Mouse (Mus musculus) frontal cortex, postnatal 10 days (tissue): ENCODE results near the gene 1700061G19Rik.
"Not testable (repeated sequence)": the region's sequence is repeated elsewhere in the genome, so short reads cannot be mapped to it uniquely, and the experiment has no call there.

Source experiments
- DNase-seq, 2 experiments: peaks; one replicate each; pipeline ENCODE4 v3.0.0; 2022; ENCODE audit warnings: low spot score in 2 of 2, mixed read lengths in 1 of 2

Gene 1700061G19Rik

GRCm38 (mm10) chr17:56871767-56872166 is 3.5 kb upstream of the 1700061G19Rik start:
- DNase-seq, result no peak

- no peak for DNase-seq
These were observed 2.8 kb upstream of the 1700061G19Rik start for GRCm38 (mm10) chr17:56872512-56872911.

- DNase-seq, result no peak
These were observed 1.0 kb upstream of the 1700061G19Rik start, which contains the start of gene Acsbg2 for GRCm38 (mm10) chr17:56874237-56874636. Gene Acsbg2, minus strand, starts transcription at chr17:56874447.

GRCm38 (mm10) chr17:56876465-56876864 is 1.2 kb downstream of the 1700061G19Rik start:
- DNase-seq, result no peak

GRCm38 (mm10) chr17:56876981-56877380 is 1.7 kb downstream of the 1700061G19Rik start:
- DNase-seq, result no peak

DNA sequence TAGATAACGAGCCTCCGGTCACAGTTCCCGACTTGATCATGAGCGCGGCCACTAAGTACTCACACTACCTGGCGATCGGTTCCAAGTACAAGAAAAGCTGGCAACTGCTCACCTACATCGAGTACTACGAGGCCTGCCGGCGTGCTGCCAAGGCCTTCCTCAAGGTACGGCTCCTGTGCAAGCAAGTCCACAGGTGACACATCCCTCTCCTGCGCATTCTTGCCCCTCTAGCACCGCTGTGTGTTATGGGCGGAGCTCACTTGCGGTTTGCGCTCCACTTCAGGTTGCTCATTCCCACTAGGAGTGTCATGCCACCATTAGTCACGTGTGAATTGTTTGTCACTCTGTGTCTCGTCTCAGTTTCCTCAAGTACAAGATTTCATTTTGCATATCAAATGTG is 2.1 kb downstream of the 1700061G19Rik start:
- DNase-seq, result no peak

DNA sequence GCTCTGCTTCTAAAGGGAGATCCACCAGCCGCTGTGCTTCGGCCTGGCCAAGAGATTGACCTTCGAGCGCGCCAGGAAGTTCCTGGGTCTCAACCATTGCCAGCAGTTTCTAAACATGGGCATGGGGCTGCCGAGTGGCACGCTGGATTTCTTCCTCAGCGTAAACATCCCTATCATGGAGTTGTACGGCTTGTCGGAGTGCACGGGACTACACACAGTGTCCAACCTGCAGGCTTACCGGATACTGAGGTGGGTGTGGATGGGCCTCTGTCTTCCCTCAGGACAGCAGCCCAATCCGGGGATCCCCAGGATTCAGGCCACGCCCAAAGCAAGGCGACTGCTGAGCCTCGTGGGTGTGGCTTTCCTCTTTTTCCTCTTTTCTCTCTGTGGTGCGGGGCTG is 8.3 kb downstream of the 1700061G19Rik start:
- no peak for DNase-seq

DNA sequence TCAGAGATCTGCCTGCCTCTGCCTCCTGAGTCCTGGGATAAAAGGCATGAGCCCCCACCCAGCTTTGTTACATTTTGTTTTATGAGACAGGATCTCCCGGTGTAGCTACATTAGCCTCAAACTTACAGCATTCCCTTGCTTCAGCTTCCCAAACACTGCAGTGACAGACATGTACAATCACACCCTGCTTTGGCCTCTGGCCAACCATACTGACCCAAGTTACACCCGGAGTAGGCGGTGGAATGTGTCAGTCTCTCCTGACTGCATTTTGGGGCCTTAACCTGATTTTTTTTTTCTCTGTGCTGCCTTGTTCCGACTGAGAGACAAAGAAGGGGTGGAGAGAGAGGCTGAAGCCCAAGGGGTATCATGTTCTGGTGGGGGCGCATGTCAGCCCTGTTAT is 9.1 kb downstream of the 1700061G19Rik start:
- no peak for DNase-seq

GRCm38 (mm10) chr17:56884809-56885208 is 9.5 kb downstream of the 1700061G19Rik start:
- DNase-seq, result no peak

- DNase-seq, result no peak
These were observed 12.8 kb downstream of the 1700061G19Rik start for GRCm38 (mm10) chr17:56888050-56888449.

DNA sequence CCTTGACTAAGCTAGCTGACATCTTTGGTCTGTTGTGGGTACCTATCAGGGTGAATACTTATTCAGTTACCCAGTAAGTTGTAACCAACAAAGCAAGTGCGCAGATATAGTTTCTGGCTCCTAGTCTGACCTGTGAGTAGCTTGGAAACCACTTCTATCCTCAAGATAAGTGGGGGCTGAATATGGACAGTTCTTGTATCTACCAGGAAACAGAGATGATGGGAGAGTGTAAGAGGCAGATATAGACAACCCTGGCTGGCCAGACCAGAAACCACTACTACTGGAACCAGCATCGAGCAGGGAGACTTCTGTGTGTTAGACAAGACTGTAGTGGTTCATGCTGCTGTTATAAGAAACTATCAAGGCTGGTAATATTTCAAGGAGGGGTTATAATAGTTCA is 14.7 kb downstream of the 1700061G19Rik start:
- DNase-seq, result no peak

DNA sequence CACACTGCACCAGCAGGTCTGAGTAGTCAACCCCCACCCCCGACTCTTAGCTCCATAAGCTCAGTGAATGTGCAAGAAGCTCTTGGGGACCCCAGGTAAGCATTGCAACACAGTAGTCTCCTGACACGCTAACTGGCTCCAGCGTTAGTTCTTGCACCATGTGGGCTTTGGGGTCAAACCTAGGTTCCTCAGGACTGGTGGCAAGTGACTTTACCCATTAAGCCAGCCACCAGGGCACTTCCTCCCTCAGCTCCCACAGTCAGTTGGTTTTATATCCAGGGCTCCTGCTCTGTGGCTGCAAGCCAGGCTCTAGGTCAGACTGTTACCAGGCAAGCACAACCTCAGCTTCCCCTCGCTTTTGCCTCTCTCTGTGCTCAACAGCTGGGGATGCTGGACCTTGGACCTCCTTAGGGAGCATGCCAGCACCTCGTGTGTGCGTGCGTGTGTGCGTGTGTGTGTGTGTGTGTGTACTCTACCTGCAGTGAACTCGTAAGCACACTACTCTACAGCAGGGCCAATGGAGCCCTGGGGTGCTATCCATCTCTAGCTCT is 20.2 kb downstream of the 1700061G19Rik start:
- DNase-seq, result no peak

- no peak for DNase-seq
These were observed 21.3 kb downstream of the 1700061G19Rik start for GRCm38 (mm10) chr17:56896513-56897129.

DNA sequence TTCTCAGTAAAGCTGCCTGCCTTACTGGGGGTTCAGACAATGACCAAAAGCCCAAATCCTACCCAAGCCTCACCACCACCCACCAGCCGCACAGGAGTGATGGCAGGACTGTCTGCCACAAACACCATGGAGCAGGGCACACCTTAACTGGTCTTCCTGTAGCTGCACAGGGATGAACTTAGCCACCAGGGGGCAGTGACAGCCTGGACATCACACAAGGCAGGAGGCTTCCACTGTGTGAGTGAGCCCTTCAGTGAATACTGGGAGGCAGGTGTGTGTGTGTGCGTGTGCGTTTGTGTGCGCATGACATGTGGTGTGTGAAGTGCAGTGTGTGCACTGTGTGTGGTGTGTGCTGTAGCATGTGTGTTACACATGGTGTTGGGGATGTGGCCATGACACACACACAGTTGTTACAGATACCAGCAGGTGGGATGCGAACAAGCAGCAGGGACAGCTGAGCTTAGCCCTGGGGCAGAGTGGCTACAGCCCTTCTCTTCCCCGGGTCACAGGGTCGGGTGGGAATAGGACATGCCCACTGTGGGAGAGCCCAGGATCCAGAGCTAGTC is 22.4 kb downstream of the 1700061G19Rik start:
- peak; percentile 65 to 71 for DNase-seq

GRCm38 (mm10) chr17:56902698-56903097 is 27.4 kb downstream of the 1700061G19Rik start:
- no peak for DNase-seq

DNA sequence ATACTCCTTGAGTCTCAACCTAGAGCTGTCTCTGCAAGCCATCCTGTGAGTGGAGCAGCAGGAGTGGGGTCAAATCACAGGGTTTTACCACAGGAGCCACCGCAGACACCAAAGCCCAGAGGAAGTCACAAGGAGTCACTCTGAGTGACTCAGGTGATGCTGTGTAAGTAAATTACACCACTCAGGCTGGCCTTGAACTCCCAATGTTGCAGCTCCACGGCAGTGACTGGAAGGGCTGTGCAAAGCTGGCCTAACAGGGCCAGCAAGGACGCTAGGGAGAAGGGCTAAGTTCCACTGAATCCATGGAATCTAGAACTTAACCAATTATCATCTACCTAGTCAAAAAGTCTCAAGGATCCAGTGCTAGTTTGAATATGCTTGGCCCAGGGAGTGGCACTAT is 30.9 kb downstream of the 1700061G19Rik start:
- no peak for DNase-seq

GRCm38 (mm10) chr17:56907096-56907495 is 31.8 kb downstream of the 1700061G19Rik start:
- no peak for DNase-seq

DNA sequence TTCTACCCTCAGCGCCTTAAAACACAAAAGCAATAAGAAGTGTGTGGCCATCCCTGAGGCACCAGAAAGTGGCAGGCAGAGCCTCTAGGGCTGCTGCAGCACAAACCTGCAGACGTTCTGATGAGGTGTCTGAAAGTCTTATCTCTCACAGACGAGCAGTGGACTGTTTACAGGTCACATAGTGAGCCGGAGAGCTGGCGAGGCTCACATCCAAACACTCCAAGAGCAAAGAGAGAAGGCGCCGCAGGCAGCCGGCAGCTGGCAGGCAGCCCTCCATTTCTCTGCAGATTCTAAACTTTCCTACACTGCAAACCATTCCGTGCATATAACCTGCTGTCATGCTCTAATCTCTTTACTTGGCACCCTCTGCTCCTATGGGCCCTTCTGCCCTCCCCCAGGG is 32.6 kb downstream of the 1700061G19Rik start:
- DNase-seq, result no peak

- DNase-seq, result not testable (repeated sequence)
These were observed 34.5 kb downstream of the 1700061G19Rik start for GRCm38 (mm10) chr17:56909764-56910163.

DNA sequence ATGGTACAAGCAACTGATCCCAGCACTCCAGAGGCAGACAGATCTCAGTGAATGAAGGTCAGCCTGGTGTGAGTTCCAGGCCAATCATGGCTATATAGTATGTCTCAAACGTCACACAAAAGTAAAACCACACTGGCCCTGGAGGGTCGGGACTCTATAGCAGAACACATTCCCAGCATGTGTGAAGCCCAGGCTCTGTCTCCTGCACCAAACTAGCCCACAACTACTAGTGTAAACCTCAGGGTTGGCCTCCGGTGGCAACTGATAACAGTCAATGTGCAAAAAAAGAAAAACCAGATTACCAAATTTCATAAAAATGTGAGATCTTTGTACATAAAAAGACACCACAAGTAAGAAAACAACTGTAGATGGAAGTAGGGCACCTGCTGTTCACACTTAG is 37.7 kb downstream of the 1700061G19Rik start:
- no peak for DNase-seq

DNA sequence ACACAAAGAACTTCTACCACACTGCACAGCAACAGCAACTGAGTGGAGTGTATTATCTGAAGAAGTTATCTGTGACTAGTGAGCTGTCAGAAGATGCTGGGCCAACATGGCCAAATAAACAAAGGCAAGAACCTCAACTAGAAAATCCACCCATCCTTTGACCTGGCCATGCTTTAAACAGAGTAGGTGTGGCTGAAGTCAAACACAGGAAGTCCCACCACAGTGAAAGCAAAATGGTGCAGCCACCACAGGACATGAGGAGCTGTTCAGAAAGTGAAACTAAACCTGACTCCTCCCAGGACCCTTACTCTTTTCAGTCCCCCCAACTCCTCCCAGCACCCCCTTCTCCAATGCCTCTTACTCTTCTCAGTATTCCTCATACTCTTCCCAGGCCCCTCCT is 38.2 kb downstream of the 1700061G19Rik start:
- DNase-seq, result no peak

- DNase-seq, result no peak
These were observed 41.9 kb downstream of the 1700061G19Rik start for GRCm38 (mm10) chr17:56917166-56917565.

DNA sequence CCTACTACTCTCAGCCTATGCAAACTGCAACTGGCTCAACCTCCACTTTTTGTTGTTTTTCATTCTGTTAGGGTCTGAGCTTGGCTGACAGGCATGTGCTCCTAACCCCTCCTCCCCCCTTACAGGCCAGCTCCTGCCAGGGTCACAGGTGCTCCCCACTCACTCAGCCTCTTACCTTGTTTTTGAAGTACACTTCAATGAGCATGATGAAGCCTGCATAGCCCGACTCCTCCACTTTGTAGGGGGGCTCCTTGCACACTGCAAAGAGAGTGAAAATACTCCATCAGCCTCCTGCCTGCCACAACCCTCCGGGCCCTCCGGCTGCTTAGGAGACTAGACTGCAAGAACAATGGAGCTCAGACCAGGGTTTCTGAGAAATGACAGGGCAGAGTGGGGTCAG is 44.4 kb downstream of the 1700061G19Rik start:
- no peak for DNase-seq
